Mouse (Mus musculus) liver, adult 2 months (tissue): ENCODE measurements around the gene Vmn2r85. TPM values are rescaled to one million over a fixed set of nuclear protein-coding genes. Genes with fewer than 3 reads are reported as not detected.
"Not testable (repeated sequence)": the region's sequence is repeated elsewhere in the genome, so short reads cannot be mapped to it uniquely, and the experiment has no call there.

Experiments
- DNase-seq: peaks from one replicate; pipeline ENCODE4 v3.0.0-alpha.2; 2011; ENCODE audit warnings: low read depth, low spot score; ENCODE audit errors: extremely low read depth
- H3K27ac ChIP-seq: fragments of 200-500 bp; replicated peaks from 2 replicates; pipeline ENCODE4 v1.5.1; 2012; ENCODE audit warnings: low read depth, mild to moderate bottlenecking, control low read depth, inconsistent platforms, low read length; ENCODE audit not compliant: insufficient read depth
- H3K27me3 ChIP-seq: fragments of 200-500 bp; 2 replicates; pipeline ENCODE4 v1.6.1; 2012; ENCODE audit warnings: mild to moderate bottlenecking, moderate library complexity, low read length, inconsistent platforms; ENCODE audit not compliant: control insufficient read depth, insufficient read depth
- H3K36me3 ChIP-seq: fragments of 200-500 bp; 2 replicates; pipeline ENCODE4 v1.6.1; 2012; ENCODE audit warnings: low read length, inconsistent platforms; ENCODE audit not compliant: control insufficient read depth, insufficient read depth
- H3K4me1 ChIP-seq: fragments of 200-500 bp; 2 replicates; pipeline ENCODE4 v1.6.1; 2011; ENCODE audit warnings: low read length; ENCODE audit not compliant: control insufficient read depth, insufficient read depth
- H3K4me3 ChIP-seq: fragments of 200-500 bp; 2 replicates; pipeline ENCODE4 v1.5.1; 2011; ENCODE audit warnings: low read depth, mild to moderate bottlenecking, control low read depth, low read length, moderate library complexity; ENCODE audit not compliant: insufficient read depth
- H3K79me2 ChIP-seq: fragments of 200-500 bp; 2 replicates; pipeline ENCODE4 v1.6.1; 2012; ENCODE audit warnings: inconsistent platforms, mild to moderate bottlenecking, low read length, moderate library complexity; ENCODE audit not compliant: control insufficient read depth, insufficient read depth
- H3K9ac ChIP-seq: fragments of 200-500 bp; 2 replicates; pipeline ENCODE4 v1.6.1; 2012; ENCODE audit warnings: low read depth, mild to moderate bottlenecking, control low read depth, inconsistent platforms, low read length
- CTCF ChIP-seq: fragments of 200-500 bp; IDR thresholded peaks from 2 replicates; pipeline ENCODE4 v1.5.1; 2011; ENCODE audit warnings: low read depth, low read length, control low read depth
- POLR2A ChIP-seq: fragments of 200-500 bp; IDR thresholded peaks from 2 replicates; pipeline ENCODE4 v1.6.1; 2011; ENCODE audit warnings: low read length, control low read depth; ENCODE audit not compliant: insufficient read depth; ENCODE audit errors: extremely low read depth
- WGBS: fragments of 180-500 bp; shearing (Covaris S2); methylation state at CpG from one replicate; pipeline ENCODE4 v1.1.7; 2018; 5-methylcytosine and 5-hydroxymethylcytosine counted together
- polyA plus RNA-seq: library from polyadenylated mRNA; depleted of rRNA; stranded (reverse); fragments of >200 nt; gene quantifications from 2 replicates; pipeline ENCODE4 v1.2.3, GENCODE M21; 2012
- total RNA-seq: library from RNA; depleted of rRNA; stranded (reverse); fragments of >200 nt; gene quantifications from 2 replicates; pipeline ENCODE4 v1.2.3, GENCODE M21; 2014

The Vmn2r85 gene
- total and polyA plus RNA-seq, 2 experiments: not detected

DNA sequence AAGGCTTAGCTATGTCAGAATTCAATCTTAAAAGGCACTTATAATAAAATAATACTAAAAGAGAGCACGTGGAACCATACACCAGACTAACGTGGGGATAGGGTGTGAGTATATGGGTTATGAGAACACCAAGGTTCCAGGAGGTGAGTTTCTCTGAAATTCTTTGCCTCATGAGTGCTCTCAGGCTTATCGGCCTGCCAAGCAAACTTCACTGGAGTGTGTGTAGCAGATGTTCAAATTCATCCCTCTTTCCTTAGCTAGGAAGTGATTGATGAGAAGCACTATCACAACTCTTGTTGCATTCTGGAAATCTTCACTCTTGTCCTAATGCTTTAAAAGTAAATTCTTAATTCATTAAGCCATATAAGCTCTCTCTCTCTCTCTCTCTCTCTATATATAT, 9.1 kb downstream of the Vmn2r85 start:
- Histone ChIP-seq H3K4me1 (no peaks in the 10 kb centered on the region), H3K9ac (no peak overlapping the region), H3K79me2 (no peaks in the 10 kb centered on the region), H3K36me3 (no peaks in the 10 kb centered on the region), H3K27ac (no peak overlapping the region), H3K4me3 (no peak overlapping the region), H3K27me3 (no peaks in the 10 kb centered on the region)
- DNase-seq: no peak
- 75% methylated on average over 3 of the region's 3 CpGs for WGBS
- no peak for TF ChIP-seq CTCF

DNA sequence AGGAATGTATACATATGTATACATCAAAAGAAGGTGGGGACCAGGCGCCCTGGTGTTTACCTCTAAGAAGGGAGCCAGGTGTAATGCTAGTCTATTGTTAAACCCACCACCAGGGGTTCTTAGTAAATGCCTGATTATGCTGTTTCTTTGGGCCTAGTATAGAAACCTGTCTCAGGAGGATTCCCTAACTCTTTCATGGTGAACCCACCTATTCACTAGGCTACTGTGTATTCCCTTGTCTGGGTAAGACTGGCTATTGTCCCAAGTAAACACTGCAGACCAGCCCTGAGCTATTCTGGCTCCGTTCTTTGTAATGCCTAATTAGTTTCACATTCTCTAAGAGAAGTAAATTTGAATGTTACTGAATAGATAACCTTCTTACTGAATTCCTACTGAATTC, 9.5 kb downstream of the Vmn2r85 start:
- 53% methylated on average over 2 of the region's 2 CpGs for WGBS
- not testable (repeated sequence) for H3K4me1 ChIP-seq, H3K27ac ChIP-seq, H3K9ac ChIP-seq, H3K4me3 ChIP-seq, H3K79me2 ChIP-seq, DNase-seq, H3K27me3 ChIP-seq, H3K36me3 ChIP-seq

DNA sequence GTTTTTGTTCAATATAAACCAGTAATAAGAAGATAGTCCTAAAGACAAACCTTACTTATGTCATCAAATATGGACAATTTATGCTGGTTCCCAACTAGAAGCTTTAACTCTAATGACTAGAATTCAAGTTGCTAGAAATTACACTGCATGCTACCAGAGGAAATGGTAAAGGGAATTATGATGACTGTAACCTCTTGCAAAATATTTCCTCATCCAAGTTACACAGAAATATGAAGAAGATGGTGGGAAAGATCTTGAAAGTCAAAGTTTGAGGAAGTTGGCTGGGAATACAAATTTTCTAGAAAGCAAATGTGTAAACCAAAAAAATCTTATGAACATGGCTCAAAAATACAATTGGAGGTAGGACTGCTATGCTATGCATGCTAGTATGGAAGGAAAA, 13.2 kb downstream of the Vmn2r85 start:
- H3K27me3 ChIP-seq, H3K9ac ChIP-seq, H3K4me3 ChIP-seq, DNase-seq, H3K4me1 ChIP-seq, H3K27ac ChIP-seq, H3K36me3 ChIP-seq, H3K79me2 ChIP-seq: not testable (repeated sequence)

DNA sequence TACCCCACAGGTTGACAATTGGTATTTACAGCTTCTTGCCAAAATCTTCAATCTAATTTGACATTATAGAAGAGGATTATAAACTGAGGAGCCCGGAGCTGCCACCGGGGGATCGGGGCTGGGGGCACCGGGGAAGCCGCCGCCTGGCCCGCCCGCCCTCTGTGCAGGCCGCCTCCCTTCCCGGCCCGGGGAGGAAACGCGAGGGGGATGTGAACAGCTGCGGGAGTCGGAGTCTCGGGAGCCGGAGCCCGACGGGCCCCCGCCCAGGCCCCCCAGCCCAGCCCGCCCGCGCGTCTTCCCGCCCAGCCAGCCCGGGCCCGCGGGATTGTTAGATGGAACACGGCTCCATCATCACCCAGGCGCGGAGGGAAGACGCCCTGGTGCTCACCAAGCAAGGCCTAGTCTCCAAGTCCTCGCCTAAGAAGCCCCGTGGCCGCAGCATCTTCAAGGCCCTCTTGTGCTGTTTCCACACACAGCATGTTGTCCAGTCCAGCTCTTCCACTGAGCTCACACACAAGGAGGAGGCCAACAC, 17.3 kb downstream of the Vmn2r85 start:
- H3K27ac ChIP-seq, H3K4me3 ChIP-seq, H3K27me3 ChIP-seq, DNase-seq, H3K79me2 ChIP-seq, H3K36me3 ChIP-seq, H3K4me1 ChIP-seq, H3K9ac ChIP-seq: not testable (repeated sequence)
- 47% methylated on average over 29 of the region's 35 CpGs for WGBS

DNA sequence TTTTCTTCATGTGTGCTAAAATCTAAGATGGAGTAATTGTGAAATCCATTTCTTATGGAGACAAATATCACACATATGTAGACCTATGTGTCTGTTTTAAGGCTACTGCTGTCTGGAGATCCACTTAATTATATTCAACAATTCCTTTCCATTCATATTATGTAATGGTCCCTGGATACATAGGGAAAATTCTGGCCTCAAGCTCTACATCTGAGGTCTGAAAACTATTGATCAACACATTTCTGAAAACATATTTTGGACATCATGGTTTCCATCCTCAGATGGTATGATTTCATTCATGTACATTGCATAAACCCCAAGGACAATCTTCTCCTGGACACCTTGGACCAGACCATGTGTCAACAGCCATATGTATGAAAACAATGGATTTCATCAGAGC, 35.3 kb downstream of the Vmn2r85 start, which contains the start of gene Vmn2r84:
Gene Vmn2r84 (minus strand): TSS at position 101 of the 400 bp plus-strand sequence.
- no peaks in the 10 kb centered on the region for H3K4me1 ChIP-seq
- no peaks in the 10 kb centered on the region for H3K27me3 ChIP-seq

DNA sequence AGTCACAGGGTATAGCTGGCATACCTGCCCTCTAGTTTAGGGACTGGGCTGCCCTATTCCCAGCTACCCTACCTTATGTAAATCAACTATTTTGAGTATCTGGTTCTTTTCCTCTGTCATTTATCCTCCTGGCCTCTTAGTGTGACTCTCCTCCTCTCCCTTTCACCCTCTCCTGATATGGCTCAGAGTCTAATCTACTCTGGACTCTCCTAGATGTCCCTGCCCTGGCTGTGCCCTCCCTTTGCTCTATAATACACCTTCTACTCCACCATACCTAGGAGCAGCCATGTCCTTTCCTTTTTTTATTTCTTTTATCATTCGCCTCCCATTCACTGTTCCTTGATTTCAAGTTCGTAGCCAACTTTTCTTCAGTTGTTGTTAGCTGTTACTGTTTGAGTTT, 54.4 kb downstream of the Vmn2r85 start:
- no peak overlapping the region for H3K27ac ChIP-seq
- H3K36me3 ChIP-seq: no peaks in the 10 kb centered on the region
- no peak overlapping the region for H3K9ac ChIP-seq
- 86% methylated on average over 2 of the region's 2 CpGs for WGBS
- no peaks in the 10 kb centered on the region for H3K4me1 ChIP-seq
- no peaks in the 10 kb centered on the region for H3K27me3 ChIP-seq
- no peak overlapping the region for H3K4me3 ChIP-seq
- no peaks in the 10 kb centered on the region for H3K79me2 ChIP-seq
- no peak for TF ChIP-seq POLR2A
- no peak for TF ChIP-seq CTCF
- no peak for DNase-seq

More for the DNA sequence above, 35.3 kb downstream of the Vmn2r85 start, which contains the start of gene Vmn2r84:
- TF ChIP-seq POLR2A (no peak), CTCF (no peak)
- Histone ChIP-seq H3K79me2 (no peaks in the 10 kb centered on the region), H3K27ac (no peak within 1 kb of the TSS), H3K9ac (no peak within 1 kb of the TSS), H3K36me3 (no peaks in the 10 kb centered on the region), H3K4me3 (no peak within 1 kb of the TSS)
- no peak for DNase-seq
